Mouse (Mus musculus): Measurements from ENCODE around the gene A430078G23Rik. TPM values are rescaled to one million over a fixed set of nuclear protein-coding genes. Genes with fewer than 3 reads are reported as not detected.
"Not testable (repeated sequence)": the region's sequence is repeated elsewhere in the genome, so short reads cannot be mapped to it uniquely, and the experiment has no call there.

A430078G23Rik gene
- 0.27 TPM in 1 of 2 replicates, not detected in the other for total RNA-seq (2021)
- long read RNA-seq: 0 reads

DNA sequence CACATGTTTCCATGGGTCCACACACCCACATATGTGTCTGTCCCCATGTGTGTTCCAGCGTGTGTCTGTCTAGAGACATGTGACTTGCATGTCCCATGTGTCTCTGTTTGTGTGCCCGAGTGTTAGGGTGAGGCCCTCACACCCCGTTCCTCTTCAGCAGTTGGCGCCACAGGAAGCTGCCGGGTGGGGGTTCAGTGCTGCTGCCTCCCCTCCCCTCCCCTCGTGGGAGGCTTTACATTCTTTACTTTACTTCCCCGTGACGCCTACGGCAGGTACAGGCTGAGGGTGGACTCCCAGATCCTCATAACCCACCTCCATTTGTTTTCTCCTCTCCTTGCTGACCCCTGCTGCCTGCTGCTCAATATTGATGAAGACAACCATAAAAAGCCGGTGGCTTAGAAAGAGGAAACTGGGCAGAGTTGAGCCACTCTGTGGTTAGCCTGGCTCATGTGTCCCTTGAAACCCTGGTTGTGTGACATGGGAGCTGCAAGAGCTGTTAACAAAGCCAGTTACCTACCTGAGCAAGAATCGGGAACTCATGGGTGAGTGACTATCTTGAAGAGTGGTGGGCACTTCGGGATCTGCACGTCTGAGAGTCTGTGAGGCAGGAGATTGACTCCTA, at the start of gene A430078G23Rik:
Gene A430078G23Rik, plus strand, starts transcription at position 227 of the 622 bp plus-strand sequence.
- DNase-seq: no peak

DNA sequence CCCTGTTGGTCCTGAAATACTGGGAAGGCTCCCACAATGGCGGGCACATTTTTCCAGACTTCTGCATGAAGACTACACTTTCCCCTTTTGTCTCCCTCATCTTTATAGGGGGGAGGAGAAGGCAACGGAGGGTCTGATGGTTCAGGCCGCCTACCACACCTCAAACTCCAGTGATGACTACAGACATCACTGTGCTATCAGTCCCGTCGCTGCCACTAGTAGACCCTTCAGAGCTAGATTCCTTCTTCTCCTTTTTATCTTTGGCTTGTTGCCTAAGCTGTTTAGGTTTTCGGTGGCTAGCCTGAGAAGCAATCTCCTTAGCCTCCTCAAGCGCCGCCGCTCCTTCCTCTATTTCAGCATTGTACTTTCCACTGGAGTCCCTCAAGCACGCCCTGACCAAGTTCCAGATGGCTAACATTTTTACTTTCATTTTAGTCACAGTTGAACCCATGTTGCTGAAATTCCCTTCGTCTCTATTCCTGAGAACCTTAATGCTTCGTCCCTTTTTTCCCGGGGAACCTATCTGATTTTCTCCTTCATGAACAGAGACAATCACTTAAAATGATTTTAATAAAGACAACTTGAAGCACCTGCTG, 44.9 kb upstream of the A430078G23Rik start:
- DNase-seq: not testable (repeated sequence)

DNA sequence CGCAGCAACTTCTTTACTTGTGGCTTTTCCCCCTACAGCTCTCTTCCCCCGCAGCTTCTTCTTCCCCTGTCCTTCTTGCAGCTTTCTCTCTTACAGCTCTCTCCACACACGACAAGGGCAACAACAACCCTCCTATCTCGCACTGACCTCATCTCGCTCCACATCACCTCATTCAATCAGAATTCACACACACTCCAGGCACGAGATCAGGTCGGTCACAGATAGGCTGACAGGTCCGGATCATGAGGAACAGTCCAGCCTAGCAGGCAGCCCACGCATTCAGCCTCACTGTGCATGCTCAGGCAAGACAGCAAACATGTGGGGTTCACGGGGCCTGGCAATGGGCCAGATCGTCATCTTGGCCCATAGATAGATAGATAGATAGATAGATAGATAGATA, 43.6 kb upstream of the A430078G23Rik start:
- DNase-seq: no peak

DNA sequence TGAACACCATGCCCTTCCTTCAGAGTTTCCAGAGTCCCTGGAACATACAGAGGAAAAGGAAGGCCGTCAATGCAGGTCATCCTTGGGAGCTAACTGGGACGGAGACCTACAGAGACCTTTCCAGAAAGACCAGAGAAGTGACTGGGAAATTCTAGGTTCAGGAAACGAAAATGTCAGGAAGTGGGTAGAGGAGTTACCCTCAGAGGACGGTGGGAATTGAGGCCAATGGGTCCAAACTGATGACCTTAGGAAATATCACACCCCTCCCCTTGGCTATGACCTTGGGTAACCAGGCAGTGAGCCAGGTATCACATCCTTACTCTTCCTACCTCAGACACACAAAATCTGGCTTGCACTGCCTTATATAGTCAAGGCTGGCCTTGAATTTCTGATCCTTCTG, 41.7 kb upstream of the A430078G23Rik start:
- DNase-seq: peak; percentile 24

DNA sequence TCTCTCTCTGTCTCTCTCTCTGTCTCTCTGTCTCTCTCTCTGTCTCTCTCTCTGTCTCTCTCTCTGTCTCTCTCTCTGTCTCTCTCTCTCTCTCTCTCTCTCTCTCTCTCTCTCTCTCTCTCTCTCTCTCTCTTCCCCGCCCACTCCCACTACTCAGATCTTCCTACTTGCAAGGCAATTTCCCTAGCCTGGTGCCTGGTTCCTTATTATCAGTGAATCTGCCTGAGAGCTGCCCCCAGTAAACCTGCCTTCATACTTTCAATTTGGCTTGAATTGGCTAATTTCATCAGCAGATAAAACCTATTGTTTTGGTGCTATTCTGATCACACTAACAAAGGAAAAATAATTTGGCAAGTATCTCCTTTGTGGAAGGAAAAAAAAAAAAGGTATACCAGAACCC, 39.8 kb upstream of the A430078G23Rik start:
- DNase-seq: not testable (repeated sequence)

DNA sequence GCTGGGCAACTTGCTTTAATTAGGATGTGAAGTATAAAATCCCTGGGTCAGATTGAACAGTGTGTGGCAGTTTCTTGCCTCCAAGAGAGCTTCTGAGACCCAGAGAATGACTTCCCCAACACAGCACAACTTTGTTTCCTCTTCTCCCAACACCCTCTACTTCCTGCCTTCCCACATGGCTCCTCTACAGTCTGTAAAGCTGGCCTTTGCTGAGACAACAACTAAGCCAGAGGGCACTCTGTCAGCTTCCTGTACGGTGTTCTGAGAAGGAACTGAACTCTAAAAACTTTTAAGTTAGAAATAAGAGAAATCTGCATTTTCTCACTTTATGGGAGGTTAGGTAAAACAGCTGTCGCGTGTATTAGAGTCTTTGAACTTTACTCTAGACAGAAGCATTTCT, 39.4 kb upstream of the A430078G23Rik start:
- no peak for DNase-seq

DNA sequence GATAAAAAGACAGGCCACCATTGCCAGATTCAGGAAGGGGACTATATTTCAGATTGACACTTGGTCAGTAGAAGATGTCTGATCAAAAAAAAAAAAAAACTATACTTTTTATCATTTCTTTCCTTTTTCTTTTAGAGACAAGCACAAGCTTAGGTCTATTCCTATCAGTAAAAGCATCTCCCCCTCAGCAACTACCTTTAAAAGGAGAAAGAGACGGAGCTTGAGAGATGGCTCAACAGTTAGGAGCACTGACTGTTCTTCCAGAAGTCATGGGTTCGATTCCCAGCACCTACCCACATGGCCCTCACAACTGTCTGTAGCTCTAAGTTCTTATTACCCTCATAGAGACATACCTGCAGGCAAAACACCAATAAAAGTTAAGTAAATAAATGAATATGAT, 38.9 kb upstream of the A430078G23Rik start:
- DNase-seq: no peak

DNA sequence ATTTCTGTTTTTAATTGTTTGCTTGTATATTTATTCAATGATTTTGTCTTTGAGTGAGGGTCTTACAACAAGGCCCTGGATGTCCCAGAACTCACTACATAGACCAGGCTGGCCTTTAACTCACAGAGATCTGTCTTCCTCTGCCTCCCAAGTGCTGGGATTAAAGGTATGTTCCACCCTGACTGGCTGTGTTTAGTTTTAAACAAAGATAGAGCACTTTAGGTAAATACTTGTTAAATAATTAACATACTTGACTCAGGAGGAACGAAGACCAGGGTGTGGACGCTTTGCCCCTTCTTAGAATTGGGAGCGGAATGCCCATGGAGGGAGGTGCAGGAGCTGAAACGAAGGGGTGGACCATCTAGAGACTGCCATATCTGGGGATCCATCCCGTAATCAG, 36.6 kb upstream of the A430078G23Rik start:
- DNase-seq: no peak

DNA sequence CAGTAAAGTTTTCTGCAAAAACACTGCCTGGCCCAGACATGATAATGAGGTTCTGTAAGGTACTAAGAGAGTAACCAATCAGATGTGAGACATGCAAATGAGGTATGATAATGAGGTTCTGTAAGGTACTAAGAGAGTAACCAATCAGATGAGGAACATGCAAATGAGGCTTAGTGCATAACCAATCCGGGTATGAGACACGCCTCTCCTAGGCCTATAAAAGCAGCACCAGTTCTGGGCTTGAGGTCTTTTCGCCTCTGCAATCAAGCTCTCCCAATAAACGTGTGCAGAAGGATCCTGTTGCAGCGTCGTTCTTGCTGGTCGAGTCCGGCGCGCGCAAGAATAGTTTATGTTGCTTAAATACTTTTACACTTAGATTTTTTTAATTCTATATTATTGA, 33.9 kb upstream of the A430078G23Rik start:
- DNase-seq: not testable (repeated sequence)

DNA sequence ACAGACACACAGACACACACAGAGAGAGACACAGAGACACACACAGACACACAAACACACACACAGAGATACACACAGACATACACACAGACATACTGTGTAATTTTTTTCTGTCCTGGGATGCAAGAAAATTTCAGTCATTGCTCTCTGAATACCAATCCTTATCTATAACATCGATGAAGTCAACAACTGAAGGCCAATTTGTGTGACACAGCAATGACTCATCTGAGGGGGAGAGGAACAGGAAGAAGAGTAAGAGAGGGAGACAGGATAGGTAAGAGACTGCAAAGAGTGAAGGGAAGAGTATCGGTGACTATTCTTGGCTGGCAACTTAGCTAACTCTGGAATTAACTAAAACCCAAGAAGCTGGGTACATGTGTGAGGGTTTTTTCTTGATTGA, 29.0 kb upstream of the A430078G23Rik start:
- DNase-seq: no peak

DNA sequence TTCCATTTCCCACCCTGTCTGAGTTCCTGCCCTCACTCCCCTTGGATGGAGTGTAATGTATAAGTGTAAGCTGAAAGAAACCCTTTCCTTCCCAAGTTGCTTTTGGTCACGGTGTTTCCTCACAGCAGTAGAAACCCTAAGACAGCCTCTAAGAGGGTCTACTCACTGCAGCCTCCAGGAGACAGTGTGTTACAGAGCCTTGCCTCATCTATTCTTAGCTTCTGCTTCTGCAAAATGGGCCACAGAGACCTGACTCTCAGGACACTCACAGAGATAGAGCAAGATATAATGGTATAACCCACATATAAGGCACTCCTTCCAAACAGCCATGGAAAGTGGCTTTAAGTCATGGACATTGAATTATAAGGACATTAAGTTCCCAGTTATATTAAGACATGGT, 26.2 kb upstream of the A430078G23Rik start:
- DNase-seq: no peak

DNA sequence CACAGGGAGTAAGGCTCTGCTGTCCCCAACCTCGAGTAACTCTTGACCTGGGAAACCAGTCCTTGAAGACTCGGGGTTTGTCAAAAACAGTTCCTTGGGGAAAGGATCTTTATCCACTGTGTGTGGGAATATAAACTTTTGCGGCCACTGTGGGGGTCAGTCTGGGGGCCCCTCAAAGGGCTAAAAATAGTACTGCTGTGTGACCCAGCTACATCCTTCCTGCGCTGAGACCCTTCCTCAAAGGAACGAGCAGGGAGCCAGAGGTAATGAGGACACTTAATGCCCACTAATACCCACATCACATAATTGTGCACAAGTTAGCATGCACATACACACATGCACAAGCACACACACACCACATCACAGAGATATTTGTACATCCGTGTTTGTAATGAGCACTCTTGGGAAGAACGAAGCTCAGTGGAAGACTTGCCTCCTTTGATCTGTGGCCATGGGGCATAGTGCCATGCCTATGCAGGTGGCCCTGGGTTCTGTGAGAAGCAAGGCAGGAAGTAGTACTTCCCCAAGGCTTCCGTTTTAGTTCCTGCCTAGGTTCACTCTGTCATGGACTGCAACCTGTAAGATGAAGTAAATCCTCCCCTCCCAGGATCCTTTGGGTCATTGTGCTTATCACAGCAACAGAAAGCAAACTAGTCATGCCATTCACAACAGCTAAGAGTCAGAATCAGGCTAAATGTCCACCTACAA, 25.5 kb upstream of the A430078G23Rik start:
- peak; percentile 31 for DNase-seq

DNA sequence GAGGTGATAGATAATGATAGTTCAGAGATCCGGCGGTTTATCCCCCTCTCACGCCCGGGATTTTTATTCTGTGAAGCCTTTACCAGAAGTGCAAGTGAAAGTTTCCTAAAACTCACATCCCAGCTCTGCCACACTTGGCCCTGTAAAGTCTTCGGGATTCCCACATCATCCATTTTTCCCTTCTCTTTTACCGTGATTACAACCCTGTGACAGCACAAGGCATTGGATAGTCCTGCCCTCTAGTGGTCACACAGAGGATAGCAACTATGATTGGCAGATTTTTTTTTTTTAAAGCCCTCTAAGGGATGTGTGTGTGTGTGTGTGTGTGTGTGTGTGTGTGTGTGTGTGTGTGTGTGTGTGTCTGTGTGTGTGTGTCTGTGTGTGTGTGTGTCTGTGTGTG, 22.6 kb upstream of the A430078G23Rik start:
- DNase-seq: no peak

DNA sequence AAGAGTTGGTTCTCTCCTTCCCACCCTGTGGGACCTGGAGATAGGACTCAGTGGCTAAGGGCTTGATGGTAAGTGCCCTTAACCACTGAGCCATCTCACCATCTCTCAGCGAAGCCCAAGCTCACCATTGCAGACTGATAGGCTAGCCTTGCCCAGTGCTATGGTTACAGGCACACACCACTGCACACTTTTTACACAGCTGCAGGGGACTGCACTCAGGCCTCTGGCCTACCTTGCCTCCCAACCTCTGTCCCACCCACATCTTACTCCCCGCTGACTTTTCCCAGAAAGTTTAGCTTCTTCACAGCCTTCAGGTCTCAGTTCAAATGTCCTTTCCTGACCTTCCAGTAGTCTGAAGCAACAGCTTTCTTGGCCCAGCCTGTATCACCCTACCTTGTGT, 21.5 kb upstream of the A430078G23Rik start:
- DNase-seq: no peak

DNA sequence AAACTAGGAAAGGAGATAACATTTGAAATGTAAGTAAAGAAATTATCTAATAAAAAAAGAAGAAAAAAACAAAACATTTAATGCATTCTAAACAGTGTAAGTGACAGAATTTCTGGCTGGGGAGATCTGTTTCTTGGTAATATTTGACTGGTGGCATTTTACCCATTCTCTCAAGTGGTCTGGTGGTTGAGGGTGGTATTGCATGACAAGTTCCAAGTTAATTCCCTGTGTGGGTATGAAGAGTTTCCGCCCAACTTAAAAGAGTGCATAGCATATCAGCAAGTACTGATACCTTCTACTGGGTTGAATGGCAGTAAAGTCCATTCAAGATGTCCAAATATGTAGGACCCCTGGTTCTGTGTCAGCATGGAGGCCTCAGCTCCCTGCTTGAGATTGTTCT, 17.3 kb upstream of the A430078G23Rik start:
- DNase-seq: no peak

DNA sequence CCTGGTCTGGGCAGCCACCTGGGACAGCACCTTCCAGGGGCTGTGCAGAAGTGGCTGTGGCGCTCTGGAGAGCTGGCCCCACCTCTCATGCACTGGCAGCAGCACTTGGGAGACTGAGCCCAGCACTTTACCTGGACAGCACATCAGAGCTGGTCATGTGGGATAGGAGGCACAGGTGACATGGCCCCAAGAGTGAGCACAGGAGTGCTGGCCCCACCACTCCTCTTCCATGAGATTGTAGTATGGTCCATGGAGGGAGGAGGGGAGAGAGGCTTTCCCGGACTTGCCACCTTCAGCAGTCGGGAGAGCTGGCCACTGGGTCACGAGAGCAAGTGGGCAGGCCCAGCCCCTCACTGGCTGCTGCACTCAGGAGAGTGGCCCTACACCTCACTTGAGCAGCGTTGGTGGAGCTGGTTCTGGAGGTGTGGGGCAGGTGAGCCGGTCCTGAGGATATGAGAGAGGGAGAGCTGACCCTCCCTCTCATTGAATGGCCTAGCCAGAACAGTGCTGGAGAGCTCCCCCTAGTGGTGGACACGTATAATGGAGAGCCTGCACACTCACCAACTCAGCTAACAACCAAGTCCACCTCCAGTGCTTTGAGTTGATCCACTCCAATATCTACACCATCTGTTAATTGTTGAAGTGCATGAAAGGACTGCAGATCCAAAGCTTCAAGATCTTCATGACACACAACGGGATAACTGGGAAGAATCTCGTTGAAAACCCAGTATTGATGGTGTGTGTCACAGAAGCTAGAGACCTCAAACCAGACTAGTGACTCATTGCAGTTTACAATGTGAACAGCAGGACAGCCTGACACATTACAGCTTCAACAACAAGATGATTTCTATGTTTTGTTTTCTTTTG, 16.3 kb upstream of the A430078G23Rik start:
- DNase-seq: peak; percentile 57

DNA sequence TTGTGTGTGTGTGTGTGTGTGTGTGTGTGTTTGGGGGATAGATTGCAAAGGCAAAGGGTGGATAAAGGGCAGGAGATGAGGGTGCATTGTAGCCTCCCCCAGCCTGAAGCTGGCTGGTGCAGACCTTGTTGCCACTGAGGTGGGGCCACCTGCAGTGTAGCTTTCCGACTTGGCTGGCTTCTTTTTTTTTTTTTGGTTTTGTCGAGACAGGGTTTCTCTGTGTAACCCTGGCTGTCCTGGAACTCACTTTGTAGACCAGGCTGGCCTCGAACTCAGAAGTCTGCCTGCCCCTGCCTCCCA, 15.7 kb upstream of the A430078G23Rik start:
- not testable (repeated sequence) for DNase-seq

DNA sequence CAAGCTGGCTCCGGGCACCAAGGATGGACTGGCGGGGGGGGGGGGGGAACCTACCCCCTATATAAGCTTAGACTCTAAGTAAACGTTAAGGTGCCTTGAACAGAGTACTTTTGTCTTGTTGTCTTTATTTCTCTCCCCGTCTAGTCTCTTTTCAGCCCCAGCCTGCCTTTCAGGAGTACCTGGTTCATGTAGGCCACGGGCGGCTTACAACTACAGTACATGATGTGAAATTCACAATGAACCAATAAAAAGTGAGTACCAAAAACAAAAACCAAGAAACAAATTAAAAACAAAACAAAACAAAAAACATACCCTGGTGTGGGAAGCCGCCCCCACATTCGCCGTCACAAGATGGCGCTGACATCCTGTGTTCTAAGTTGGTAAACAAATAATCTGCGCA, 15.2 kb upstream of the A430078G23Rik start:
- DNase-seq: no peak

DNA sequence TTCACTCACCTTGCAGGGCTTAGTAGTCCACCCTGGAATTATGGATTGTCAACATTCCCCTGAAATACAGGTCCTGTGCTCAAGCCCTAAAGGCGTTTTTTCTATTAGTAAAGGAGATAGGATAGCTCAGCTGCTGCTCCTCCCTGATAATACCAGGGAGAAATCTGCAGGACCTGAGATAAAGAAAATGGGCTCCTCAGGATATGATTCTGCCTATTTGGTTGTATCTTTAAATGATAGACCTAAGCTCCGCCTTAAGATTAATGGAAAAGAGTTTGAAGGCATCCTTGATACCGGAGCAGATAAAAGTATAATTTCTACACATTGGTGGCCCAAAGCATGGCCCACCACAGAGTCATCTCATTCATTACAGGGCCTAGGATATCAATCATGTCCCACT, 12.5 kb upstream of the A430078G23Rik start:
- not testable (repeated sequence) for DNase-seq

DNA sequence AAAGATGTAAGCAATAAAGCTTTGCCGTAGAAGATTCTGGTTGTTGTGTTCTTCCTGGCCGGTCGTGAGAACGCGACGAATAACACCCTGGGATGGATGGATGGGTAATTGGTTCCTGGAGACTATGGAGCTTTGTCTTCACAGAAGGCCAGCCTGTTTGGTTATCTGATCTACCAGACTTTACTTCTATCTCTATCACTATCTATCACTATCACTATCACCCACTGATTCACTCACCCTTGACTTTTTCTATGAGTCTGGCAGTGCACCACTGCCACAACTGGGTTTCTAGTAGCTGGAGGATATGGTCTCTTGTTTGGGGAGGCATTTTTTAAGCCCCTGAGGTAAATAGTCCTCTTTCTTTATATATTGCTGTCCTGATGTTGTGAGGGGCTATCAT, 7.9 kb upstream of the A430078G23Rik start:
- DNase-seq: no peak

DNA sequence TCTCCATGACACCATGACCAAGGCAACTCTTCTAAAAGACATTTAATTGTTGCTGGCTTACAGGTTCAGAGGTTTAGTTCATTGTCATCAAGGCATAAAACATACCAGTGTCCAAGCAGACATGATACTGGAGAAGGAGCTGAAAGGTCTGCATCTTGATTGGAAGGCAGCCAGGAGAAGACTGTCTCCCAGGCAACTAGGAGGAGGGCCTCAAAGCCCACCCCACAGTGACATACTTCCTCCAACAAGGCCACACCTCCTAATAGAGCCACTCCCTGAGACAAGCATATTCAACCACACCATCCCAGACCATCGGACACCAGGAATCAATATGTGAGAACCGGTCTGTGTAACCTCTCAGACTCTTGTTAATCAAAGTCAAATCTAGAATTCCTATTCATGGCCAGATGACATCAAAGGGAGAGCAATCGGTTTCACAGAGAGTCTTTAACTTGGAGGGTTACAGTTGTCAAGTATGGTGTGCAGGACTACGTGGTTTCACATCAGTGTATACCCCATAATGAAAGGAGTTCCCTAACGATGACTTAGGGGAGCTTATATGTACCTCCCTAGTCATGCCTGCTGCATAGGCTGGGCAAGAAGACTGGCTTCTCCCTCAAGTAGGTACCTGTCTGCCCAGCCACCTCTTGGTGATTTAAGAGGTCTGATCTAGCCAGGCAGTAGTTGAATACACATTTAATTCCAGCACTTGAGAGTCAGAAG, 6.4 kb upstream of the A430078G23Rik start:
- no peak for DNase-seq

DNA sequence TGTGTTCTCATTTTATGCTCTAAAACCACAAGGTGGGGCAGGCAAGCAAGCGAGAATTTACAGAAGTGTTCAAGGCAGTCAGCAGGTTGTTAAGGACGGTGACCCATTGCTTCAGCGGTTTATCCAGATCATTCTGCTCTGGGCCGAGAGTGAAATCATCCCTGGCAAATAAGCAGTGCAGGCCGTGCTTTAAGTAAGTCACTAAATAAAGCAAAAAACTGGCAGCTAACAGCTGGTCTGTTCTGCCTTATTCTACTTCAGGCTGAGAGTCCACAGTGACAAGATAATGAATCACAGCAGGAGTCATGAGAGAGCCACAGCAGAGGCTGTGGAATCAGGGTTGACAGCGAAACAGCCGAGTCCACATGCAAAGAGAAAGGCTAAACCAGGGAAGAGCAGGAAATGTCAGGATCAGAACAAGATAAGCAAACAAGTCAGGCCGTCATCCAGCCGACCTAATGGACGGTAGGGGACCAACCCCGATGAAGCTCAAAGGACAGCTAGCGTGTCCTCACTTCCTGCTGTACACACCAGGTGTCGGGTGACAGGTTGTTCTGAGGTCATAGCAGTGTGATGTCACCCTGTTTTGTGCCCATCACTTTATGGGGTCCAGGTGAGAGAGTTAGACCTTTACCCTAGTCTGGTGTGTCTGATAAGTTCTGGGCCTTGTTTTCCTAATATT, 4.9 kb upstream of the A430078G23Rik start:
- DNase-seq: no peak
